Mouse (Mus musculus) forebrain, postnatal 0 days (tissue): ENCODE measurements around the gene Fdps. TPM values are rescaled to one million over a fixed set of nuclear protein-coding genes. Genes with fewer than 3 reads are reported as not detected.

ENCODE experiments used
- ATAC-seq: fragments of 200-750 bp; cut with Nextera tagmentation; 2 replicates; pipeline ENCODE4 v1.8.0; 2017; ENCODE audit warnings: mild to moderate bottlenecking, moderate library complexity
- DNase-seq: peaks from one replicate; pipeline ENCODE4 v3.0.0-alpha.2; 2015
- H3K27ac ChIP-seq: fragments of 300-500 bp; sonication (generic); 2 replicates; pipeline ENCODE4 v1.5.1; 2014; ENCODE audit warnings: low read depth, mild to moderate bottlenecking, antibody characterized with exemption, low read length, moderate library complexity, mixed read lengths
- H3K27me3 ChIP-seq: fragments of 300-500 bp; sonication (generic); 2 replicates; pipeline ENCODE4 v1.6.1; 2014; ENCODE audit warnings: mild to moderate bottlenecking, low read length, mixed read lengths; ENCODE audit not compliant: insufficient read depth
- H3K36me3 ChIP-seq: fragments of 300-500 bp; sonication (generic); 2 replicates; pipeline ENCODE4 v1.6.1; 2014; ENCODE audit warnings: mild to moderate bottlenecking, moderate library complexity; ENCODE audit not compliant: insufficient read depth
- H3K4me1 ChIP-seq: fragments of 300-500 bp; sonication (generic); 2 replicates; pipeline ENCODE4 v1.6.1; 2014; ENCODE audit warnings: antibody characterized with exemption; ENCODE audit not compliant: insufficient read depth
- H3K4me2 ChIP-seq: fragments of 300-500 bp; sonication (generic); 2 replicates; pipeline ENCODE4 v1.6.1; 2014; ENCODE audit warnings: low read depth, mild to moderate bottlenecking, moderate library complexity
- H3K4me3 ChIP-seq: fragments of 300-500 bp; sonication (generic); 2 replicates; pipeline ENCODE4 v1.5.1; 2014; ENCODE audit warnings: low read depth, low read length, mixed read lengths
- H3K9ac ChIP-seq: fragments of 300-500 bp; sonication (generic); 2 replicates; pipeline ENCODE4 v1.6.1; 2014; ENCODE audit warnings: mild to moderate bottlenecking
- H3K9me3 ChIP-seq: fragments of 300-500 bp; sonication (generic); 2 replicates; pipeline ENCODE4 v1.6.1; 2016; ENCODE audit warnings: low read length
- CTCF ChIP-seq: sonication (generic); IDR thresholded peaks from 2 replicates; pipeline ENCODE4 v1.5.1; 2016; ENCODE audit warnings: antibody characterized with exemption, control low read depth, low read depth
- WGBS: fragments of 180-500 bp; shearing (Covaris S2); extraction: QIAGEN DNeasy Blood & Tissue Kit; methylation state at CpG from one replicate; pipeline ENCODE4 v1.1.7; 2014; 5-methylcytosine and 5-hydroxymethylcytosine counted together
- polyA plus RNA-seq: library from polyadenylated mRNA; unstranded; fragments of >200 nt; fragmentation: Nextera tagmentation; extraction: Ambion mirVana; gene quantifications from 2 replicates; pipeline ENCODE4 v1.2.1, GENCODE M21; 2015
- total RNA-seq: library from RNA; depleted of rRNA; stranded (reverse); fragments of >200 nt; gene quantifications from 2 replicates; pipeline ENCODE4 v1.2.3, GENCODE M21; 2014

The Fdps gene
- total and polyA plus RNA-seq, 2 experiments from 2014 or later = 421 to 441 TPM

- no peaks in the 10 kb centered on the region for H3K27me3 ChIP-seq
- ATAC-seq (no peak), DNase-seq (no peak)
- 0 out of 2 replicates have a peak overlapping the region, but pooled peaks have one; percentile 35 for H3K27ac ChIP-seq
- H3K4me3 ChIP-seq = peak overlapping the region; percentile 61
- TF ChIP-seq CTCF = no peak
- H3K9ac ChIP-seq = no peak overlapping the region
- peaks cover 16% of the 10 kb centered on the region for H3K36me3 ChIP-seq
- peak overlapping the region; percentile 78 for H3K4me2 ChIP-seq
- WGBS = 65% methylated on average over 12 of the region's 12 CpGs
- peaks cover 15% of the 10 kb centered on the region; the same call in 1 of the 2 replicates for H3K4me1 ChIP-seq
- no peaks in the 10 kb centered on the region for H3K9me3 ChIP-seq
These were observed 934 bp upstream of the Fdps start for GRCm38 (mm10) chr3:89102495-89103290.

DNA sequence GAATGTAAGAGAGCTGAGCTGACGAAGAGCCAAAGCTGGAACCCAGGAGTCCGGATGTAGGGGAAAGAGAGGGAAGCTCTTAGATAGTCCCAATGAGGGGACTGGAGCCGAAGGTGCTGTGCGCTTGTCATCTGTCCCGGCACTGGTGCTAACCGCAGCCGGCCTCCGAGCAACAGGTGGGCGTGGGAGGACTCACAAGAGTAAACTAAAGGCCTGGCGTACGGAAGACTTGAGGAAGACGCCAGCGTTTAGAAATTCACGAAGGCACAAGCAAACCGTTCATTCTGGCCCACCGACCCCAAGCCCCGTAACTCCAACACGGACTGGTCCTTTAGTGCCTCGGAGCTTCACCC lies 324 bp downstream of the Fdps start:
- WGBS = under 1% methylated on average over 19 of the region's 19 CpGs
- H3K9me3 ChIP-seq = no peaks in the 10 kb centered on the region
- H3K4me1 ChIP-seq = peaks cover 15% of the 10 kb centered on the region; the same call in 1 of the 2 replicates
- peak overlapping the region; percentile 61 for H3K4me3 ChIP-seq
- peaks cover 28% of the 10 kb centered on the region for H3K36me3 ChIP-seq
- H3K9ac ChIP-seq = peak overlapping the region; percentile 50
- H3K27ac ChIP-seq = peak overlapping the region; percentile 55
- TF ChIP-seq CTCF = no peak
- no peak for DNase-seq
- H3K4me2 ChIP-seq = peak overlapping the region; percentile 78
- no peaks in the 10 kb centered on the region for H3K27me3 ChIP-seq
- ATAC-seq = peak; percentile 12

DNA sequence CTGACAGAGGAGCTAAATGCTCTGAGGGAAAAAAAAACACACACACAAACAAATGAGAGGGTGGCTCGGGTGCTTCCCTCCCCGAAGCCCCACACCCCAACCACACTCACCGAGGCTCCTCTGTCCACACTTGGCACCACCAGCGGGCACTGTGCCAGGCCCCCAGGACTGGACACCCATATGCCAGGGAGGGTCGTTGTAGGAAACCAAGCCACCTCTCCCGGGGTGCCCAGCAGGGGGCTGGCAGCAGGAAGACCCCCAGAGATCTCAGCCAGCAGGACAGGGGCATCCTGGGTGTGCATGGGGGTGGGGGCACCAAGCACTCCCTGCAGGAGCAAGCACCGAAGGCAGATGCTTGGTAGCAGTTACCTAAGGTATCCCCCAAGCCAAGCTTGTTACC lies 948 bp downstream of the Fdps start, which contains the start of gene Gm43738:
Gene Gm43738 (minus strand): TSS at position 289 of the 400 bp plus-strand sequence.
- H3K9me3 ChIP-seq = no peaks in the 10 kb centered on the region
- peak within 1 kb of the TSS; percentile 61 for H3K4me3 ChIP-seq
- no peak for DNase-seq
- H3K27ac ChIP-seq = peak within 1 kb of the TSS; percentile 55
- peak within 1 kb of the TSS; percentile 50 for H3K9ac ChIP-seq
- H3K27me3 ChIP-seq = no peaks in the 10 kb centered on the region
- H3K4me1 ChIP-seq = peaks cover 15% of the 10 kb centered on the region; the same call in 1 of the 2 replicates
- H3K36me3 ChIP-seq = peaks cover 35% of the 10 kb centered on the region
- ATAC-seq = no peak
- WGBS = 18% methylated on average over 7 of the region's 7 CpGs
- H3K4me2 ChIP-seq = peak within 1 kb of the TSS; percentile 78
- no peak for TF ChIP-seq CTCF

GRCm38 (mm10) chr3:89094021-89094420 lies 7.7 kb downstream of the Fdps start:
- no peak overlapping the region for H3K27ac ChIP-seq
- 85% methylated on average over 10 of the region's 10 CpGs for WGBS
- H3K9me3 ChIP-seq = no peaks in the 10 kb centered on the region
- H3K27me3 ChIP-seq = no peaks in the 10 kb centered on the region
- ATAC-seq = no peak
- no peak overlapping the region for H3K4me2 ChIP-seq
- H3K4me1 ChIP-seq = 0 out of 2 replicates have a peak, but pooled peaks cover 10% of the 10 kb centered on the region
- DNase-seq = no peak
- TF ChIP-seq CTCF = no peak
- peaks cover 49% of the 10 kb centered on the region for H3K36me3 ChIP-seq
- no peak overlapping the region for H3K4me3 ChIP-seq
- H3K9ac ChIP-seq = no peak overlapping the region

- Histone ChIP-seq H3K36me3 (peaks cover 52% of the 10 kb centered on the region), H3K9ac (peak within 1 kb of the TSS; percentile 68), H3K4me3 (peak within 1 kb of the TSS; percentile 72), H3K27me3 (no peaks in the 10 kb centered on the region), H3K4me1 (0 out of 2 replicates have a peak, but pooled peaks cover 10% of the 10 kb centered on the region), H3K27ac (peak within 1 kb of the TSS; percentile 80), H3K4me2 (peak within 1 kb of the TSS; percentile 95), H3K9me3 (no peaks in the 10 kb centered on the region)
- ATAC-seq (peak; percentile 91), DNase-seq (peak; percentile 95)
- TF ChIP-seq CTCF = peak; percentile 4; the same call in 1 of the 2 replicates
- under 1% methylated on average over 18 of the region's 18 CpGs for WGBS
These were observed 8.6 kb downstream of the Fdps start, which contains the start of gene Rusc1 for GRCm38 (mm10) chr3:89093175-89093574. TSS of gene Rusc1 (minus strand) at chr3:89093311.

DNA sequence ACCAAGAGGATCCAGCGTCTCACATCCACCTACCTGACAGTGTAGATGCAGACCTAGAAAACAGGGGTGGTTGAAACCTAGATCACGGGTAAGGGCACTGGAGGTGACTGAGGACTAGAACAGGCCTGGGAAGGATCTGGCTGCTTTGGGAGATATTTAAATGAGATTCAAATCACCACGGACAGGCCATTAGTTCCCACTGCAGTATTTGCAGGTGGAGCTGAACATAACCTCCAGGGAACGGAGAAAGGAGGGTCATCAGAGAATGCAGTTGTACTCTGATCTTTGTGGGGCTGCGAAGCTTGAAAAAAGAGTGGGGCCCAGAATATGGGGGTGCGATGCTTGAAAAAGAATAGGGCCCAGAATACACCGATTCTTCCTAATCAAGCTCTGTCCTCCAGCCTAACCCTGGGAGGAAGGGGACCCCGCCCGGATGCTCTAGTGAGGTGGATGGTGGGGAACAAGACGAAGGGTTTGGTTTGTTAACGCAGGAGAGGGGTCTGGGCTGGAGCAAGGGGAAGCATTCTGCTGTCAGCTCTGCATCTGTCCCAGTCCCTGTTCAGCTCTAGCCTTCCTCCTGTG lies 9.2 kb downstream of the Fdps start:
- DNase-seq = peak; percentile 21
- TF ChIP-seq CTCF = no peak
- H3K4me1 ChIP-seq = 0 out of 2 replicates have a peak, but pooled peaks cover 10% of the 10 kb centered on the region
- H3K27me3 ChIP-seq = no peaks in the 10 kb centered on the region
- H3K4me2 ChIP-seq = peak overlapping the region; percentile 95
- 17% methylated on average over 11 of the region's 11 CpGs for WGBS
- H3K9me3 ChIP-seq = no peaks in the 10 kb centered on the region
- H3K27ac ChIP-seq = peak overlapping the region; percentile 80
- peak overlapping the region; percentile 72 for H3K4me3 ChIP-seq
- peak; percentile 36 for ATAC-seq
- peak overlapping the region; percentile 68 for H3K9ac ChIP-seq
- H3K36me3 ChIP-seq = peaks cover 53% of the 10 kb centered on the region
